Comparison of ENCODE assay signal across 9 mouse cellular contexts in genomic region chr1:166308471-166308850, GRCm38 (mm10). TPM values are rescaled to one million over a fixed set of nuclear protein-coding genes. Genes with fewer than 3 reads are reported as not detected.
DNase-seq lines count a peak whose midpoint lies in the region; ATAC-seq and TF ChIP-seq lines count a peak whose summit lies in the region.
"Had no signal": no experiment of that assay in that cellular context is flagged by ENCODE, and none has a peak within 500 bp of the region (broad histone marks: within the 10 kb centered on the region; RNA-seq: fewer than 3 reads in every experiment).

No protein-coding gene starts in this region.

- no peak overlapping the region for H3K9ac ChIP-seq in heart, adult 2 months (ENCODE audit: low read depth, low read length)
- no peak overlapping the region for H3K9ac ChIP-seq in liver, embryonic 12.5 days
- no peak overlapping the region for H3K9ac ChIP-seq in stomach, postnatal 0 days (ENCODE audit: low read length)

- no peak for TF ChIP-seq CTCF in heart, adult 2 months (IDR thresholded peaks at IDR 0.05)
- no peak for TF ChIP-seq CTCF in testis, adult 2 months (IDR thresholded peaks at IDR 0.05; ENCODE audit: control insufficient read depth, insufficient read depth, insufficient replicate concordance, low read depth, low read length)
- no peak for TF ChIP-seq CTCF in stomach, postnatal 0 days (IDR thresholded peaks at IDR 0.05; ENCODE audit: low read depth)

- no peaks in the 10 kb centered on the region for H3K79me2 ChIP-seq in heart, adult 2 months (replicated peaks; ENCODE audit: control insufficient read depth, insufficient read depth, low read length)

- intact Hi-C loops in heart, adult 2 months (cut with DNase I) = no loop called here
- intact Hi-C loops in heart, postnatal 36 days (cut with DNase I) = no loop called here

- 16% methylated on average over 5 of the region's 5 CpGs for WGBS in heart, adult 2 months
- WGBS in liver, embryonic 12.5 days (ENCODE audit: insufficient replicate concordance) = 17% methylated on average over 5 of the region's 5 CpGs
- WGBS in stomach, postnatal 0 days = 22% methylated on average over 5 of the region's 5 CpGs

- H3K4me3 ChIP-seq in heart, adult 2 months = peak overlapping the region; percentile 39; the same call in 1 of the 2 replicates
- peak overlapping the region; percentile 75 for H3K4me3 ChIP-seq in testis, adult 2 months (ENCODE audit: control insufficient read depth, low read depth, low read length)
- H3K4me3 ChIP-seq in liver, embryonic 12.5 days = peak overlapping the region; percentile 40
- H3K4me3 ChIP-seq in stomach, postnatal 0 days (ENCODE audit: low read depth, low read length) = peak overlapping the region; percentile 44
- H3K4me3 ChIP-seq: erythroblast, embryonic 14.5 days had no signal

- no peak for TF ChIP-seq POLR2A in heart, adult 2 months (IDR thresholded peaks at IDR 0.05; ENCODE audit: insufficient read depth, low read depth, low read length)
- no peak for TF ChIP-seq POLR2A in testis, adult 2 months (IDR thresholded peaks at IDR 0.05; ENCODE audit: control insufficient read depth, low read depth, low read length)

- peaks cover 4% of the 10 kb centered on the region; the same call in 1 of the 2 replicates for H3K4me1 ChIP-seq in heart, adult 2 months (ENCODE audit: control insufficient read depth, insufficient read depth, low read length)
- H3K4me1 ChIP-seq in testis, adult 2 months (ENCODE audit: control insufficient read depth, insufficient read depth, low read length) = peaks cover 11% of the 10 kb centered on the region
- H3K4me1 ChIP-seq in liver, embryonic 12.5 days = 0 out of 2 replicates have a peak, but pooled peaks cover 7% of the 10 kb centered on the region
- H3K4me1 ChIP-seq in stomach, postnatal 0 days (replicated peaks; ENCODE audit: control insufficient read depth, insufficient read depth) = no peaks in the 10 kb centered on the region

- peak overlapping the region; percentile 62 for H3K4me2 ChIP-seq in liver, embryonic 12.5 days
- H3K4me2 ChIP-seq in stomach, postnatal 0 days (replicated peaks; ENCODE audit: low read depth) = peak overlapping the region; percentile 77

- no peaks in the 10 kb centered on the region for H3K9me3 ChIP-seq in liver, embryonic 12.5 days (replicated peaks)
- H3K9me3 ChIP-seq in stomach, postnatal 0 days (ENCODE audit: control insufficient read depth, low read length) = no peaks in the 10 kb centered on the region

- peaks cover 3% of the 10 kb centered on the region; the same call in 1 of the 2 replicates for H3K27me3 ChIP-seq in heart, adult 2 months (ENCODE audit: control insufficient read depth, insufficient read depth, low read length)
- H3K27me3 ChIP-seq in testis, adult 2 months (ENCODE audit: control insufficient read depth, insufficient read depth, low read length) = no peaks in the 10 kb centered on the region
- H3K27me3 ChIP-seq in liver, embryonic 12.5 days (replicated peaks) = peaks cover 48% of the 10 kb centered on the region
- H3K27me3 ChIP-seq in stomach, postnatal 0 days (ENCODE audit: control insufficient read depth, insufficient read depth, low read length) = peaks cover 4% of the 10 kb centered on the region; the same call in 1 of the 2 replicates

- no peak for DNase-seq in heart, adult 2 months
- no peak for DNase-seq in heart, postnatal 36 days
- DNase-seq in testis, postnatal 10 days (ENCODE audit: low spot score) = no peak
- DNase-seq in stomach, postnatal 0 days (ENCODE audit: low spot score) = no peak

- no peaks in the 10 kb centered on the region for H3K36me3 ChIP-seq in heart, adult 2 months (ENCODE audit: control insufficient read depth, insufficient read depth, low read length)
- H3K36me3 ChIP-seq in testis, adult 2 months (ENCODE audit: control insufficient read depth, insufficient read depth, low read length) = no peaks in the 10 kb centered on the region
- H3K36me3 ChIP-seq in liver, embryonic 12.5 days = no peaks in the 10 kb centered on the region
- no peaks in the 10 kb centered on the region for H3K36me3 ChIP-seq in stomach, postnatal 0 days (ENCODE audit: control insufficient read depth, insufficient read depth, low read length)

- no peak overlapping the region for H3K27ac ChIP-seq in heart, adult 2 months
- H3K27ac ChIP-seq in testis, adult 2 months (ENCODE audit: control insufficient read depth, insufficient read depth, low read depth, low read length) = no peak overlapping the region
- H3K27ac ChIP-seq in liver, embryonic 12.5 days = no peak overlapping the region
- no peak overlapping the region for H3K27ac ChIP-seq in stomach, postnatal 0 days (replicated peaks)

- no peak for ATAC-seq in liver, embryonic 12.5 days
- ATAC-seq in stomach, postnatal 0 days (ENCODE audit: low FRiP score, low TSS enrichment) = no peak
- no peak for ATAC-seq in activated CD4-positive, CD25-positive, alpha-beta regulatory T cell, adult 4 months
- no peak for ATAC-seq in monocyte, adult 5-6 weeks (replicated peaks; ENCODE audit: insufficient number of reproducible peaks, low FRiP score, low TSS enrichment, poor library complexity, severe bottlenecking)

- no peak for TF ChIP-seq EP300 in heart, adult 2 months (IDR thresholded peaks at IDR 0.05; ENCODE audit: insufficient read depth, low read depth, low read length)
- no peak for TF ChIP-seq EP300 in stomach, postnatal 0 days (optimal IDR thresholded peaks at IDR 0.05)

RNA-seq across cellular contexts. Expression of gene Ildr2, which starts 54.5 kb away (rescaled TPM):
- total RNA-seq in heart, adult 2 months (2021) = 1 to 10 TPM; 2.4 to 2.9 TPM
- 0.25 and 1.00 TPM in 2 replicates for polyA plus RNA-seq in heart, adult 2 months (2012; rRNA removed)
- 1 to 10 TPM; 2.5 to 4.5 TPM for total RNA-seq in heart, postnatal 36 days (2021)
- polyA plus RNA-seq in testis, adult 2 months (2012; rRNA removed) = 0.15 and 0.35 TPM in 2 replicates
- 0.12 and 0.41 TPM in 2 replicates for polyA plus RNA-seq in liver, embryonic 12.5 days (2016; fragmentation: Nextera tagmentation; extraction: Ambion mirVana)
- polyA plus RNA-seq in stomach, postnatal 0 days (2015; fragmentation: Nextera tagmentation; extraction: Ambion mirVana) = 0.50 and 0.64 TPM in 2 replicates
- not detected for polyA plus RNA-seq in activated CD4-positive, CD25-positive, alpha-beta regulatory T cell, adult 4 months (2017; shearing (Covaris generic))
- total RNA-seq in monocyte, adult 5-6 weeks (2017) = 0.10 TPM in 1 of 3 replicates, not detected in the others
- polyA plus RNA-seq: erythroblast, embryonic 14.5 days had no signal
